Mouse (Mus musculus): ENCODE measurements around the gene Mei1.

The Mei1 gene

GRCm38 (mm10) chr15:82152022-82152421 is 82.2 kb downstream of the Mei1 start:
- DNase-seq (ENCODE audit: low read depth), result no peak

DNA sequence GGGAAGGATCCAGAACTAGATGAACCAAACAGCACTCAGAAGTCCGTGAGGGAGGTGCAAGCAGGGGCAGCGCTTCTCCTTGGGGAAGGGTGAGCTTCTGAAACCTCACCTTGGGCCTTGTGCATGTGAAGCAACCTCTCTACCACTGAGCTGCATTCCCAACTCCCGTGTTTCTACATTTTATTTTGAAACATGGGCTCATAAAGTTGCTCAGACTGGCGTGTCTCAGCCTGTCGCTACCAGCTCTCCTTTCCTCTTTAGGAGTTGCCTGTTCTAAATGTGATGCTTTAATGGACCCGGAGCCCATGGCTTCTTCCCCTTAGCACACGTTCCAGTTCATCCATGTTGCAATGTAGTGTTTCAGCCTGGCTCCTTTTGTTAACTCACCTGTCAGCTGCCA is 82.6 kb downstream of the Mei1 start:
- no peak for DNase-seq (ENCODE audit: low read depth)

GRCm38 (mm10) chr15:82156298-82156697 is 86.5 kb downstream of the Mei1 start:
- DNase-seq (ENCODE audit: low read depth), result peak; percentile 39

DNA sequence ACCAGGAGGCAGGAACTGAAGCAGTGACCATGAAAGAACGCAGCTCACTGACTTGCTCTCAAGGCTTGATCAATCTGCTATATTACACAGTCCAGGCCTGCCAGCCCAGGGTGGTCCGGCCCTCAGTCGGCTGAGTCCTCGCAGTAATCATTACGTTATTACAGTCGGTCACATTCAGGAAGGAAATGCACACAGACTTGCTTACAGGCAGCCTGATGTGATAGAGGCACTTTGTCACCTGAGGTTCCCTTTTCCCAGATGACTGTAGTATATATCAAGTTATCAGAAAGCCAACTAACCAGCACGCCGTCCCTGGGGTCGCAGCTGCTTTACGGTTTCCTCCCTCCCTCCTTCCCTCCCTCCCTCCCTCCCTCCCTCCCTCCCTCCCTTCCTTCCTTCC is 87.1 kb downstream of the Mei1 start:
- no peak for DNase-seq (ENCODE audit: low read depth)

DNA sequence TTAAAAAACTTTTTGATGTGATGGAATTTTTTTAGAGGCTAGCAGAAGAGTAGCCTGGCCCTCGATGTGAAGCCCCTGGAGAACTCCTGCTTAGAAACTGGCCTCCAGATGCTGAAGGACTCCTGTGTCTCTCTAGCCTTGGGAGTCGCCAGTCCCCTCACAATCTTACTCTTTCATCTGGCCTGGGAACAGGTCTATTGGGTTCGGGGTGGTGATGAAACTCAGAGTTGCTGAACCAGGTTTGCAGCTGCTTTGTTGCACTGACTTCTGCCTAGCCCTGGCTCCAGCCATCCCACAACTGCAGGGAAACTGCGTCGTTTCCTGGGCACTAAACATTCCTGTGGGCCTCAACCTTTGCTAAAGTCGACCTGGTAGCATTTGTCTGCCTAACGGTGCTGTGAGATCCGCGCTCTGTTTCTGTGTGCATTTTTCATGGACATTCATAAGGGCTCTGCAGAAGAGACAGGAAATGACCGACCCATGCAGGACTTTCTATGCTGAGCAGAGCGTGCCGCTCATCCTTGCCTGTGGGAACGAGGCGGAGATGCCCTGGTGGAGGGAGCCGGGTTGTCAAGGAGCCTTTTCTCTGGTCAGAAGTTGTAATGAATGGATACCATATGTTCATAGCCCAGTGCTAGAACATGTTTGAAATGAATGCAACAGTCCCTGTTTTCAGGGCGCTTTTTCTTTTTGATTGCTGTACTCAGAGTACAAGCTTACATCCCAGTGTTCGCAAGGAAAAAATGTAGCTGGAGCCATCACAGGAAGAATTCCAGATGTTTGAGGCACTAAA is 88.6 kb downstream of the Mei1 start:
- DNase-seq (ENCODE audit: low read depth), result no peak

GRCm38 (mm10) chr15:82159471-82159870 is 89.7 kb downstream of the Mei1 start:
- DNase-seq (ENCODE audit: low read depth), result no peak

GRCm38 (mm10) chr15:82160731-82161640 is 91.2 kb downstream of the Mei1 start:
- DNase-seq (ENCODE audit: low read depth), result no peak

- DNase-seq (ENCODE audit: low read depth), result peak; percentile 74
These were observed 92.3 kb downstream of the Mei1 start for GRCm38 (mm10) chr15:82161965-82162600.

GRCm38 (mm10) chr15:82163356-82164060 is 93.7 kb downstream of the Mei1 start:
- peak; percentile 52 for DNase-seq (ENCODE audit: low read depth)

GRCm38 (mm10) chr15:82164061-82164399 is 94.2 kb downstream of the Mei1 start:
- peak; percentile 39 for DNase-seq (ENCODE audit: low read depth)

DNA sequence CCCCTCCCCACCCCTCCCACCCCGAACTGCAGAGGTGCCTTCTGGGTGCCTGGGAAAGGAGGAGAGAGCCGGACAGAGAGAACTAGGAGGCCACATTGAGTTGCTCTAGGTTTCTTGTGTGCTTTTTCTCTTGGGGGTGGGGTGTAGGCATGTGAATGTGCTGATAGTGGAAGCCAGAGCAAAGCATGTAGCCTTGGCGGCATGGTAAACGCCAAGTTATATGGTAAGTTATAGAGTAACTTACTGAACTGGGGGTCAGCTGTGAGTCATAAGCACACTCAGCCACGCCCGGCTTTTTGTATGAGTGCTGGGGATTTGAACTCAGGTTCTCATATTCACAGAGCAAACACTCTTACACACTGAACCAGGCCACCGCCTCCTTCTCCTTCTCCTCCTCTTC is 94.7 kb downstream of the Mei1 start:
- DNase-seq (ENCODE audit: low read depth), result no peak

GRCm38 (mm10) chr15:82165332-82166239 is 95.8 kb downstream of the Mei1 start:
- peak; percentile 93 for DNase-seq (ENCODE audit: low read depth)

DNA sequence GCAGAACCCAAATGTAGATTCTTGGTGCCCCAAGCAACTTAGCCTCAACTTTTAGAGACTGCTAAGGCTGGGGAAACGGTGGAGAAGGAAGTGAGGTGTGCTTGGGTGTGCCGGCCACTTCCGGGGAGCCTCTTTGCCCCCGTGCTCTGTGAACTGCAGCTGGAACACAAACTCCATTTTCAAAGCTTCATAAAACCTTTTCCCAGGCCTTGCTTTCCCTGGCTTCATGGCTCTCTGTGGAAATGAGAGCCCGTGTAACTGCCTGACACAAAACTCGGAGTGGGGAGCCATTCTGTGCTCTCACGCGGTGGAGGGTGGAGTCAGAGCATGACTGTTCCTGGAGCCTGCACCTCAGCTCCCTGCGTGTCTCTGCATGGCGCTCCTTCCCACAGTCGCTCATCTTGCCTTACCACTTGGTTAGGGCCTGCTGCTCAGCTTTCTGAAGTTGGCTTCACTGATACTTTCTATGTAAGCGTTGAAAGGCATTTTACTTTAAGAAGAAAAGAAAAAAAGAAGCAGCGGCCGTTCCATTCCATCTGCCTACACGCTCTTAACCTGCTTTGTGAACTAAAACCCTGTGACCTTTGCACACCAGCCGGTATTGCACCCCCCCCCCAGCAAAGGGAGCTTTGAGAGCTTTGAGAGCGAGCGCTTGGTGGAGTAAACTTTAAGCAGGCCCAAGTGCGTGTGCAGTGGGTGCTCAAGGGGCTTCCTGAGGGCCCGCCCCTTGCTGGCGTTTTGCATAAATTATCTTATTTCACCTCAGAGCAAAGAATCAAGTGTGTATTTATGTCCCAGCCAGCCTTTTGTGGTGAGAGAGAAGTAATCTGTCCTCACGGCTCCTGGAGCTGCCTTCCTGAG is 96.7 kb downstream of the Mei1 start:
- peak; percentile 84 for DNase-seq (ENCODE audit: low read depth)

DNA sequence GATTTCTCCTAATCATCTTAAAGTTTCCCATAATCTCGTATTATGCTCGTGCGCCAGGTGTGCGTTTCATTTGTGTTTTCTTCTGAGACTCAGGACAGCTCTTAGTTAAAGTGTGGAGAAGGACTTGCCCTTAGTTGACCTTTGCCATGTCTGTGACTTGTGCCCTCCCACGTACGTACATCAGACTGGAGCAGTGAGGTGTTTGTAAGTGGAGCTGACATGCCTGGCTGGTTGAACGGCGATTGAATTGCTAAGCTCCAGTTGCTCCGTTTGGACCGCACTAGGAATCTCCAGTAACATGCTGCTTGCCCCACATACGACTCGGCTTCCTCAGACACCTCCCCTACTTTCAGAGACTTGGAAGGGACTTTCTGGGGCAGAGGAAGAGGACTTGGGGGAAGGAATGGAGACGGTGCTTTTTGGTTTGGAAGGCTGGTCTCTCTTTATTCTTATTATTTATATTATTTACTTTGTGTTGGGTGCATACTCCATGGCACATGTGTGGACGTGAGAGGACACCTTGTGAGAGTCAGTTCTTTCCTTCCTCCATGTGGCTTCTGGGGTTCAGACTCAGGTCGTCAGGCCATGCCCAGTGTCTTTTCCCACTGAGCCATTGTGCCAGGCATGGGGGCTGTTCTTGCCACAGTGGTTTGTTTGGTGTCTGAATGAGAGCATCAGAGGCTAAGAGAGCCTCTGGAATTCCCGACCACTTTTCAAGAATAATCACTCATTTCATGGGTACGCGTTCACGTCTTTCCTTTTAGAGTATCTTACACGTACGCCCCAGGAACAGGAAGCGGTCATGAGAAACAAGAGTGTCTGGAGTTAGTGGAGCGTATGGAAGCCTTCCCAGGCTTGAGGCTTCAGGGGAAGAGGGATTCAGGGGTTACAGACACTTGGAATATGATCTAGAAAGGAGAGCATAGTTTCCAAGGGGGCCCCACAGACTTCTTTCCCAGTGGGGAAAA is 97.7 kb downstream of the Mei1 start:
- peak; percentile 45 for DNase-seq (ENCODE audit: low read depth)

DNA sequence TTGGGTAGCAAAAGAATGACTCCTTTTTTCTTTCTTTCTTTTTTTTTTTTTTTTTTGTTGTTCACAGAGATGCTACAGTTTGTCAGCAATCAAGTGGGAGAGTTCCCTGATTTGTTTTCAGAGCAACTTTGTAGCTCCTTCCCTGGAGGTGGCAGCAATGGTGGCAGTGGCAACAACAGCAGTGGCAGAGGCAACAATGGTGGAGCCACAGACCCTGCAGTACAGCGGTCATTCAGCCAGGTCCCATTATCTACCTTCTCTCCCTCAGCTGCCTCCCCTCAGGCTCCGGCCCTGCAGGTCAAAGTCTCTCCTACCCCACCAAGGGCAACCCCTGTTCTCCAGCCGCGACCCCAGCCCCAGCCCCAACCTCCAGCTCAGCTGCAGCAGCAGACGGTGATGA is 99.9 kb downstream of the Mei1 start:
- DNase-seq (ENCODE audit: low read depth), result no peak

- DNase-seq (ENCODE audit: low read depth), result no peak
These were observed 100.9 kb downstream of the Mei1 start for GRCm38 (mm10) chr15:82170437-82171377.

- no peak for DNase-seq (ENCODE audit: low read depth)
These were observed 102.9 kb downstream of the Mei1 start for GRCm38 (mm10) chr15:82172648-82173047.

- no peak for DNase-seq (ENCODE audit: low read depth)
These were observed 105.3 kb downstream of the Mei1 start for GRCm38 (mm10) chr15:82175091-82175490.

All from naive thymus-derived CD4-positive, alpha-beta T cell, adult 2 months (primary cell).